Mouse (Mus musculus) C2C12 (cell line): ENCODE data around the gene Kctd3. TPM values are rescaled to one million over a fixed set of nuclear protein-coding genes. Genes with fewer than 3 reads are reported as not detected.
"Not testable (repeated sequence)": the region's sequence is repeated elsewhere in the genome, so short reads cannot be mapped to it uniquely, and the experiment has no call there.

Experiments
- H3K27me3 ChIP-seq: one replicate; pipeline ENCODE4 v1.6.1; 2011; ENCODE audit not compliant: control insufficient read depth, insufficient read depth, insufficient read length
- H3K36me3 ChIP-seq: one replicate; pipeline ENCODE4 v1.6.1; 2011; ENCODE audit not compliant: control insufficient read depth, insufficient read depth
- H3K4me3 ChIP-seq: one replicate; pipeline ENCODE4 v1.5.1; 2011; ENCODE audit warnings: mild to moderate bottlenecking, control low read depth; ENCODE audit not compliant: poor library complexity, insufficient read depth, severe bottlenecking
- H3K79me2 ChIP-seq: one replicate; pipeline ENCODE4 v1.6.1; 2011; ENCODE audit not compliant: control insufficient read depth, insufficient read depth
- H3K79me3 ChIP-seq: one replicate; pipeline ENCODE4 v1.6.1; 2011; ENCODE audit warnings: low read depth, control low read depth
- H3ac ChIP-seq: one replicate; pipeline ENCODE3; 2011; ENCODE audit warnings: low read depth; ENCODE audit not compliant: control insufficient read depth, insufficient read length
- CEBPB ChIP-seq: IDR thresholded peaks from one replicate; pipeline ENCODE4 v1.6.1; 2011; ENCODE audit warnings: low read depth, mild to moderate bottlenecking, control low read depth, moderate library complexity
- CTCF ChIP-seq: IDR thresholded peaks from one replicate; pipeline ENCODE4 v1.5.1; 2011; ENCODE audit not compliant: control insufficient read depth, insufficient read depth, insufficient read length
- FOSL1 ChIP-seq: IDR thresholded peaks from one replicate; pipeline ENCODE4 v1.8.0; 2011; ENCODE audit warnings: mild to moderate bottlenecking, low read length; ENCODE audit not compliant: poor library complexity, insufficient read depth, severe bottlenecking
- MAX ChIP-seq: IDR thresholded peaks from one replicate; pipeline ENCODE4 v1.6.1; 2011; ENCODE audit warnings: mild to moderate bottlenecking, control low read depth
- MYOD1 ChIP-seq: IDR thresholded peaks from one replicate; pipeline ENCODE4 v1.6.1; 2011; ENCODE audit warnings: low read depth; ENCODE audit not compliant: control insufficient read depth, insufficient read length
- MYOG ChIP-seq: IDR thresholded peaks from one replicate; pipeline ENCODE4 v1.6.1; 2011; ENCODE audit not compliant: control insufficient read depth, insufficient read length; ENCODE audit errors: extremely low read depth
- USF1 ChIP-seq: IDR thresholded peaks from one replicate; pipeline ENCODE4 v1.6.1; 2011; ENCODE audit warnings: low read depth, mild to moderate bottlenecking, control low read depth, moderate library complexity
- polyA plus RNA-seq: library from polyadenylated mRNA; unstranded; fragments of >200 nt; fragmentation: generic; extraction: Trizol; gene quantifications from one replicate; pipeline ENCODE4 v1.2.1, GENCODE M21; 2012; ENCODE audit warnings: missing spikeins

The Kctd3 gene
- polyA plus RNA-seq, 1 experiment: 19.0 TPM

DNA sequence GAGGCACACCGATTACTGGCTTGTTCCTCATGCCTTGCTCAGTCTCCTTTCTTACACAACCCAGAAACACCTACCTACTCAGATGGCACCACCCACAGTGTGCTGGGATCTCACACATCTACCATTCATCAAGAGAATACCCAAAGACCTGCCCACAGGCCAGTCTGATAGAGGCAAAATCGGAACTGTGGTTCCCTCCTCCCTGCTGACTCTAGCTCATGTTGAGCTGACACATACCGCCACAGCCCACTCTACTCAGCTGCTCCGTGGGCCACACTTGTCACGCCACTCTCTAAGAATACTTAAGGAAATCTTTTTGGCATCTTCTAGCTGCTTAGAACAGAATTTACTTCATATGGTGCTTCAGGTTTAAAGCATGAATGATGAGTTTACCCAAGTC is 31.7 kb upstream of the Kctd3 start:
- Histone ChIP-seq H3K79me3 (no peaks in the 10 kb centered on the region), H3K36me3 (no peaks in the 10 kb centered on the region), H3ac (no peak overlapping the region), H3K27me3 (no peaks in the 10 kb centered on the region), H3K79me2 (no peaks in the 10 kb centered on the region), H3K4me3 (no peak overlapping the region)
- no peak for TF ChIP-seq CTCF
- no peak for TF ChIP-seq FOSL1
- TF ChIP-seq CEBPB: no peak
- no peak for TF ChIP-seq MYOG
- TF ChIP-seq USF1: no peak
- no peak for TF ChIP-seq MAX
- no peak for TF ChIP-seq MYOD1

DNA sequence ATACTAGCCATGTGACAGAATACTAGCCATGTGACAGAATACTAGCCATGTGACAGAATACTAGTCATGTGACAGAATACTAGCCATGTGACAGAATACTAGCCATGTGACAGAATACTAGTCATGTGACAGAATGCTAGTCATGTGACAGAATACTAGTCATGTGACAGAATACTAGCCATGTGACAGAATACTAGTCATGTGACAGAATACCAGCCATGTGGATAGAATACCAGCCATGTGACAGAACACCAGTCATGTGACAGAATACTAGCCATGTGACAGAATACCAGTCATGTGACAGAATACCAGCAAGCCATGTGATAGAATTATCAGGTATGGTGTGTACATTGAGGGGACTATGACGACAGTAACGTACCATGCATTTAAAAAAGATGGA is 25.2 kb upstream of the Kctd3 start:
- not testable (repeated sequence) for H3K27me3 ChIP-seq, H3K79me3 ChIP-seq, H3K4me3 ChIP-seq, H3K36me3 ChIP-seq, H3ac ChIP-seq, H3K79me2 ChIP-seq
- peak; percentile 88 for TF ChIP-seq USF1

- no peaks in the 10 kb centered on the region for H3K79me2 ChIP-seq
- H3K4me3 ChIP-seq: no peak overlapping the region
- no peak overlapping the region for H3ac ChIP-seq
- H3K36me3 ChIP-seq: no peaks in the 10 kb centered on the region
- H3K79me3 ChIP-seq: no peaks in the 10 kb centered on the region
- no peaks in the 10 kb centered on the region for H3K27me3 ChIP-seq
- TF ChIP-seq CTCF (no peak), CEBPB (no peak), MYOD1 (no peak), USF1 (no peak), MAX (no peak), MYOG (no peak), FOSL1 (no peak)
Measured at GRCm38 (mm10) chr1:189030975-189031374, 23.3 kb upstream of the Kctd3 start.

DNA sequence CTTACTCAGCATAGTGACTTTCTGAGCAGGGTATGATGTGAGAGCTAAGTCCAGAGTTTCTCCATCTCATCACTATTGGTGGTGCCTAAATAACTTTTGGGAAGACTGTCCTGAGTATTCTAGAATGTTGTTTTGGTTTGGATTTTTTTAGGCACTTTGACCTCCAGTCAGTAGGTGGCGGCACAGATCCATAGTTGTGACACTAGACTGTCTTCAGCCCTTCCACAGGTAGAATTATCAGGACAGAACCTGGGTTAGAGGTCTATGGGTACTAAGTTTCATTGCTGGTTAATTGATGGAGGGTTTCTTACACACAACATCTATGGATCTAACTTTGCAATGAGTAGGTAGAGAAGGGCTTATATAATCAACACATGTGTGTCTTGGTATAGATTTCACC is 20.6 kb upstream of the Kctd3 start:
- Histone ChIP-seq H3K27me3 (no peaks in the 10 kb centered on the region), H3K36me3 (no peaks in the 10 kb centered on the region), H3ac (no peak overlapping the region), H3K4me3 (no peak overlapping the region), H3K79me3 (no peaks in the 10 kb centered on the region), H3K79me2 (no peaks in the 10 kb centered on the region)
- TF ChIP-seq CTCF (peak; percentile 20), MYOG (no peak)

GRCm38 (mm10) chr1:189026885-189027284 is 19.2 kb upstream of the Kctd3 start:
- Histone ChIP-seq H3K36me3 (no peaks in the 10 kb centered on the region), H3K27me3 (no peaks in the 10 kb centered on the region), H3K4me3 (no peak overlapping the region), H3K79me3 (no peaks in the 10 kb centered on the region), H3K79me2 (no peaks in the 10 kb centered on the region), H3ac (no peak overlapping the region)
- TF ChIP-seq CTCF (no peak), MYOD1 (no peak), FOSL1 (no peak), MAX (no peak)

- H3ac ChIP-seq: no peak overlapping the region
- H3K79me3 ChIP-seq: no peaks in the 10 kb centered on the region
- no peaks in the 10 kb centered on the region for H3K27me3 ChIP-seq
- H3K36me3 ChIP-seq: no peaks in the 10 kb centered on the region
- no peak overlapping the region for H3K4me3 ChIP-seq
- H3K79me2 ChIP-seq: no peaks in the 10 kb centered on the region
- TF ChIP-seq USF1 (no peak), FOSL1 (no peak), MYOG (no peak), MYOD1 (no peak), CTCF (no peak)
Measured at GRCm38 (mm10) chr1:189023701-189024080, 16.1 kb upstream of the Kctd3 start.
